Mouse (Mus musculus): Measurements from ENCODE around the gene Abcb8.

GRCm38 (mm10) chr5:24356764-24357163 lies 36.7 kb upstream of the Abcb8 start:
- TF ChIP-seq CTCF (IDR thresholded peaks at IDR 0.05; ENCODE audit: insufficient read depth, low read depth, low read length) (no peak), POLR2A (IDR thresholded peaks at IDR 0.05; ENCODE audit: insufficient read depth, low read depth, low read length) (no peak)

All from olfactory bulb, adult 2 months (tissue).